Mouse (Mus musculus): ENCODE results near the gene Ang. TPM values are rescaled to one million over a fixed set of nuclear protein-coding genes. Genes with fewer than 3 reads are reported as not detected.

The Ang gene
- polyA plus RNA-seq, 1 experiment from 2014 or later: 3.0 TPM

DNA sequence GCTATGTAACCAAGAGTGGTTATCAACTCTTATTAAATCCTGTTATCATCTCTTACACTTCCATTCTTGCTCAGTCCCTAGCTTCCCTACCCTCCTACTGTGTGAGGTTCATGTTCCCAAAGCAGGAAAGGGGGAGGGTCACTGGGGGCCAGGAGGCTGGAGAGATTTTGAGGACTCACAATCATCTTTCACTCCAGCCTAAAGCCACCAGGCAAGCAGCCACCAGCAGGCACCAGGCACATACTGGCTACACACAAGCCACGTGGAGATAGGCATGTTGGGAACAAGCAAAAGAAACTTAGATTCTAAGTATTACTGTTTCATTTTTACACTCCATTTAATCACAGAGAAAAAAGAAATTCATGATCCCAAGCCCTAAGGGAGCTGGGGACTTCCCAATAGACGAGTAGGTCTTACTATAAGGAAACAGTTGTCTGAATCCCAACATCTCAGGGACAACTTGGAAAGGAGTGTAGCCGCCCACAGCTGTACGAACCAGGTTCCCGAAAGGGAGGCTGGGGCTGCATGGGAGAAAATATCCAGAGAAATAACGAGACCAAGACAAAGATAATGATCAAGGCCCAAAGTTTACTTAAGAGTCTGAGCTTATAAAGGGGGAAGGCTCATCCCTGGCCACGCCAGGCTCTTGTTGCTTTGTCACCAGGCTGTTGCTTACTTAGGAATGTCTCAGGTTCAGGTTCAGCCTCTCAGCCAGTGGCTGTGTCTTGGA lies 40.3 kb downstream of the Ang start:
- H3K36me3 ChIP-seq (ENCODE audit: control insufficient read depth, insufficient read depth): no peaks in the 10 kb centered on the region
- WGBS: 71% methylated on average over 7 of the region's 7 CpGs
- ATAC-seq: no peak
- no peaks in the 10 kb centered on the region for H3K27me3 ChIP-seq (replicated peaks; ENCODE audit: control insufficient read depth, insufficient read depth, low read length)
- H3K9ac ChIP-seq (replicated peaks; ENCODE audit: low read depth, low read length): no peak overlapping the region
- H3K4me3 ChIP-seq (replicated peaks; ENCODE audit: low read length): no peak overlapping the region
- H3K4me1 ChIP-seq (replicated peaks; ENCODE audit: control insufficient read depth, insufficient read depth, low read length): no peaks in the 10 kb centered on the region
- no peak overlapping the region for H3K4me2 ChIP-seq (ENCODE audit: low read length)
- no peaks in the 10 kb centered on the region for H3K9me3 ChIP-seq (ENCODE audit: control insufficient read depth, low read length)
- no peak overlapping the region for H3K27ac ChIP-seq (ENCODE audit: low read length)

DNA sequence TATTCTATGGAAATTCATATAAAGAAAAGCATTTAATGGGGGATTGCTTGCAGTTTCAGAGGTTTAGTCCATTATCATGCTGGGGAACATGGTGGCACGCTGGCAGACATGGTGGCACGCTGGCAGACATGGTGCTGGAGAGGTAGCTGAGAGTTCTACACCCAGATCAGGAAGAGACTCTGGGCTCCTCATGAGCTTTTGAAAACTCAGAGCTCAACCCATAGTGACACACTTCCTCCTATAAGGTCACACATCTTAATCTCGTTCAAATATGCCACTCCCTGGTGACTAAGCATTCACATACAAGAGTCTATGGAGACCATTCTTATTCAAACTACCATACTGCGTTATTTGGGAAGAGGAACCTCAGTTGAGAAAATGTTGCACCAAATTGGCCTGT lies 41.4 kb downstream of the Ang start:
- no peak for ATAC-seq

GRCm38 (mm10) chr14:51140342-51140741 lies 49.4 kb downstream of the Ang start:
- Histone ChIP-seq H3K4me2 (ENCODE audit: low read length) (no peak overlapping the region), H3K9me3 (ENCODE audit: control insufficient read depth, low read length) (no peaks in the 10 kb centered on the region), H3K4me1 (replicated peaks; ENCODE audit: control insufficient read depth, insufficient read depth, low read length) (no peaks in the 10 kb centered on the region), H3K9ac (replicated peaks; ENCODE audit: low read depth, low read length) (no peak overlapping the region), H3K27me3 (replicated peaks; ENCODE audit: control insufficient read depth, insufficient read depth, low read length) (no peaks in the 10 kb centered on the region), H3K4me3 (replicated peaks; ENCODE audit: low read length) (no peak overlapping the region), H3K36me3 (ENCODE audit: control insufficient read depth, insufficient read depth) (no peaks in the 10 kb centered on the region), H3K27ac (ENCODE audit: low read length) (no peak overlapping the region)
- ATAC-seq: no peak
- 72% methylated on average over 2 of the region's 2 CpGs for whole genome bisulfite sequencing

More for the DNA sequence above, 41.4 kb downstream of the Ang start:
- Histone ChIP-seq H3K9me3 (ENCODE audit: control insufficient read depth, low read length) (no peaks in the 10 kb centered on the region), H3K4me3 (replicated peaks; ENCODE audit: low read length) (no peak overlapping the region), H3K4me2 (ENCODE audit: low read length) (no peak overlapping the region), H3K27ac (ENCODE audit: low read length) (no peak overlapping the region), H3K4me1 (replicated peaks; ENCODE audit: control insufficient read depth, insufficient read depth, low read length) (no peaks in the 10 kb centered on the region), H3K9ac (replicated peaks; ENCODE audit: low read depth, low read length) (no peak overlapping the region), H3K27me3 (replicated peaks; ENCODE audit: control insufficient read depth, insufficient read depth, low read length) (no peaks in the 10 kb centered on the region), H3K36me3 (ENCODE audit: control insufficient read depth, insufficient read depth) (no peaks in the 10 kb centered on the region)
- 94% methylated on average over 4 of the region's 4 CpGs for whole genome bisulfite sequencing

DNA sequence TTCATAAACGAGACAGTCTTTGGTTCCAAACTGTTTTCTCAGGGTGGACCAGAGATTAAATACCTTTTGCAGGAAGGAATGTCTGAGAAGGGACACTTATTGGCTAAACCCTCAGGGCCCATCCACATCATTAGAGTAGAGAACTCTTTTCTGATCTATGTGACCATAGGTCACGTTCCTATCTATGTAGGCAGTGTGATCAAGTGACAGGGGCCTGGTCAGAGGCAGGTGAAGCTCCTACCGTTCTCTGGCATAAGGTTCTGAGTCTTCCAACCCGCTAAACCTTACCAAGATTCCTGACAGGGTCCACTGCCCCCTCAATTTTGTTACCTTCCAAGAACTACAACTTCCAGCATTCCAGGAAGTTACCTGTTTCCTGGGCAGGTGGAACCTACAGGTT lies 51.2 kb downstream of the Ang start:
- no peaks in the 10 kb centered on the region for H3K36me3 ChIP-seq (ENCODE audit: control insufficient read depth, insufficient read depth)
- no peaks in the 10 kb centered on the region for H3K9me3 ChIP-seq (ENCODE audit: control insufficient read depth, low read length)
- ATAC-seq: no peak
- H3K27me3 ChIP-seq (replicated peaks; ENCODE audit: control insufficient read depth, insufficient read depth, low read length): no peaks in the 10 kb centered on the region
- 0 out of 2 replicates have a peak, but pooled peaks cover 3% of the 10 kb centered on the region for H3K4me1 ChIP-seq (replicated peaks; ENCODE audit: control insufficient read depth, insufficient read depth, low read length)
- H3K4me2 ChIP-seq (ENCODE audit: low read length): no peak overlapping the region
- 91% methylated on average over 4 of the region's 4 CpGs for WGBS
- no peak overlapping the region for H3K9ac ChIP-seq (replicated peaks; ENCODE audit: low read depth, low read length)
- H3K27ac ChIP-seq (ENCODE audit: low read length): no peak overlapping the region
- no peak overlapping the region for H3K4me3 ChIP-seq (replicated peaks; ENCODE audit: low read length)

- Histone ChIP-seq H3K36me3 (ENCODE audit: control insufficient read depth, insufficient read depth) (no peaks in the 10 kb centered on the region), H3K4me1 (replicated peaks; ENCODE audit: control insufficient read depth, insufficient read depth, low read length) (0 out of 2 replicates have a peak, but pooled peaks cover 3% of the 10 kb centered on the region), H3K27me3 (replicated peaks; ENCODE audit: control insufficient read depth, insufficient read depth, low read length) (no peaks in the 10 kb centered on the region), H3K4me3 (replicated peaks; ENCODE audit: low read length) (no peak overlapping the region), H3K9me3 (ENCODE audit: control insufficient read depth, low read length) (no peaks in the 10 kb centered on the region), H3K9ac (replicated peaks; ENCODE audit: low read depth, low read length) (no peak overlapping the region), H3K4me2 (ENCODE audit: low read length) (no peak overlapping the region), H3K27ac (ENCODE audit: low read length) (no peak overlapping the region)
- WGBS: 82% methylated on average over 3 of the region's 3 CpGs
- no peak for ATAC-seq
Observed at GRCm38 (mm10) chr14:51142568-51142967, 51.6 kb downstream of the Ang start.

GRCm38 (mm10) chr14:51143287-51143686 lies 52.3 kb downstream of the Ang start:
- Histone ChIP-seq H3K4me2 (ENCODE audit: low read length) (no peak overlapping the region), H3K27ac (ENCODE audit: low read length) (no peak overlapping the region), H3K27me3 (replicated peaks; ENCODE audit: control insufficient read depth, insufficient read depth, low read length) (no peaks in the 10 kb centered on the region), H3K9me3 (ENCODE audit: control insufficient read depth, low read length) (no peaks in the 10 kb centered on the region), H3K36me3 (ENCODE audit: control insufficient read depth, insufficient read depth) (no peaks in the 10 kb centered on the region), H3K4me1 (replicated peaks; ENCODE audit: control insufficient read depth, insufficient read depth, low read length) (0 out of 2 replicates have a peak, but pooled peaks cover 3% of the 10 kb centered on the region), H3K9ac (replicated peaks; ENCODE audit: low read depth, low read length) (no peak overlapping the region), H3K4me3 (replicated peaks; ENCODE audit: low read length) (no peak overlapping the region)
- no peak for ATAC-seq
- WGBS: 67% methylated on average over 4 of the region's 4 CpGs

DNA sequence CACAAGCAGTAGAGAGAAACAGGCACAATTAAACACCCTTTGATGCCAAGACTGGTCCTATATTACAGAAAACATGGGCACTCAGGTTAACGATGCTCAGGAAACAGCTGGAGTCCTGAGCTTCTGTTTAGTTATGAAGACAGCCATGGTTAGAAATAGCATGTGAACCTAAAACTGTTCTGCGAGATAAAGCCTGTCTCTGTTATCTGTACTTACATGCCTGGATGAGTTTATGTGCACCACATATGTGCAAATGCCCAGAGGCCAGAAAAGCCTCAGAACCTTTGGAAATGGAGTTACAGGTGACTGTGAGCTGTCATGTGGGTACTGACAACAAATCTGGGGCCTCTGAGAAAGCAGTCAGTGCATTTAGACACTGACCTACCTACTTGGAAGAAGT lies 53.0 kb downstream of the Ang start:
- H3K4me2 ChIP-seq (ENCODE audit: low read length): no peak overlapping the region
- no peak overlapping the region for H3K27ac ChIP-seq (ENCODE audit: low read length)
- no peak for ATAC-seq
- WGBS: 67% methylated on average over 2 of the region's 2 CpGs
- H3K4me1 ChIP-seq (replicated peaks; ENCODE audit: control insufficient read depth, insufficient read depth, low read length): 0 out of 2 replicates have a peak, but pooled peaks cover 3% of the 10 kb centered on the region
- no peaks in the 10 kb centered on the region for H3K27me3 ChIP-seq (replicated peaks; ENCODE audit: control insufficient read depth, insufficient read depth, low read length)
- H3K9ac ChIP-seq (replicated peaks; ENCODE audit: low read depth, low read length): no peak overlapping the region
- no peaks in the 10 kb centered on the region for H3K36me3 ChIP-seq (ENCODE audit: control insufficient read depth, insufficient read depth)
- no peak overlapping the region for H3K4me3 ChIP-seq (replicated peaks; ENCODE audit: low read length)
- H3K9me3 ChIP-seq (ENCODE audit: control insufficient read depth, low read length): no peaks in the 10 kb centered on the region

DNA sequence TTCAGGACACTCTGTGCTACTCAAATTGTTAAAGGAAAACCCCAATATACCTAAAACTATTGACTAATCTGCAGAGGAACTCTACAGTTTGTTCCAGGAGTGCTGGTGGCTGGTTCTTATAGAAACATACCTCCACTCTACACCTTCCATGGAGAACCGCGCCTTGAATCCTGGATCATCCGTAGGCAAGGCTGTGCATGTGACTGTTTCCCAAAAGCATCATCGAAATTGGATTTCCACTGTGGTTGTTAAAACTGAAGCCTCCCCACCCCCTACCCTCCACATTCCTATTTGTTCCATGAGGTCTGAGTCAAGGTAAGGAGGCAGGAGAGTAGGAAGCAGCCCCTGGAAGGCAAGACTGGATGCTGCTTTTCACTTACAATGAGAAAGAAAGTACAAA lies 53.5 kb downstream of the Ang start:
- ATAC-seq: no peak
- Histone ChIP-seq H3K4me1 (replicated peaks; ENCODE audit: control insufficient read depth, insufficient read depth, low read length) (0 out of 2 replicates have a peak, but pooled peaks cover 3% of the 10 kb centered on the region), H3K4me3 (replicated peaks; ENCODE audit: low read length) (no peak overlapping the region), H3K4me2 (ENCODE audit: low read length) (no peak overlapping the region), H3K27me3 (replicated peaks; ENCODE audit: control insufficient read depth, insufficient read depth, low read length) (no peaks in the 10 kb centered on the region), H3K36me3 (ENCODE audit: control insufficient read depth, insufficient read depth) (no peaks in the 10 kb centered on the region), H3K27ac (ENCODE audit: low read length) (no peak overlapping the region), H3K9ac (replicated peaks; ENCODE audit: low read depth, low read length) (no peak overlapping the region), H3K9me3 (ENCODE audit: control insufficient read depth, low read length) (no peaks in the 10 kb centered on the region)
- 95% methylated on average over 4 of the region's 4 CpGs for WGBS

DNA sequence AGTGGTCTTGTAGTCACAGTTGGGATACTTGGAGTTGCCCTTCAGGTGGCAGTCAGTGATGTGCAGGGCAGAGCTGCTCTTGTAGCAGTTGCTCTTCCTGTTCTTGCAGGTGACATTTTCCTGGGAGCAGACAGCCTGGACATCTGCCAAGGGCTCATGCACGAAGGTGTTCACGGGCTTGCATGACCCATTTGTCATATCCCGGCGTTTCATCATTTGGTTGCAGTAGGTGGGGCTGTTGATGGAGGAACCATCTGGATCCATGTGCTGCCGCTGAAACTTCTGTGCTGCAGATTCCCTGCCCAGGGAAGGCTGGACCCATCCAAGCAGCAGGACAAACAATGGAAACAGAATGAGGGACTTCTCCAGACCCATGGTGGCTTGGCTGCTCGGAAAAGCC lies 54.6 kb downstream of the Ang start:
- WGBS: 80% methylated on average over 6 of the region's 6 CpGs
- 0 out of 2 replicates have a peak, but pooled peaks cover 3% of the 10 kb centered on the region for H3K4me1 ChIP-seq (replicated peaks; ENCODE audit: control insufficient read depth, insufficient read depth, low read length)
- ATAC-seq: no peak
- no peaks in the 10 kb centered on the region for H3K9me3 ChIP-seq (ENCODE audit: control insufficient read depth, low read length)
- no peaks in the 10 kb centered on the region for H3K27me3 ChIP-seq (replicated peaks; ENCODE audit: control insufficient read depth, insufficient read depth, low read length)
- no peak overlapping the region for H3K9ac ChIP-seq (replicated peaks; ENCODE audit: low read depth, low read length)
- no peak overlapping the region for H3K27ac ChIP-seq (ENCODE audit: low read length)
- no peak overlapping the region for H3K4me2 ChIP-seq (ENCODE audit: low read length)
- H3K36me3 ChIP-seq (ENCODE audit: control insufficient read depth, insufficient read depth): no peaks in the 10 kb centered on the region
- no peak overlapping the region for H3K4me3 ChIP-seq (replicated peaks; ENCODE audit: low read length)
